Mouse (Mus musculus) forelimb bud, embryonic 11.5 days (tissue): ENCODE data around the gene Plxnd1.

ENCODE experiments used
- DNase-seq: peaks from one replicate; pipeline ENCODE4 v3.0.0-alpha.2; 2012; ENCODE audit warnings: low read depth, low spot score

Gene Plxnd1

DNA sequence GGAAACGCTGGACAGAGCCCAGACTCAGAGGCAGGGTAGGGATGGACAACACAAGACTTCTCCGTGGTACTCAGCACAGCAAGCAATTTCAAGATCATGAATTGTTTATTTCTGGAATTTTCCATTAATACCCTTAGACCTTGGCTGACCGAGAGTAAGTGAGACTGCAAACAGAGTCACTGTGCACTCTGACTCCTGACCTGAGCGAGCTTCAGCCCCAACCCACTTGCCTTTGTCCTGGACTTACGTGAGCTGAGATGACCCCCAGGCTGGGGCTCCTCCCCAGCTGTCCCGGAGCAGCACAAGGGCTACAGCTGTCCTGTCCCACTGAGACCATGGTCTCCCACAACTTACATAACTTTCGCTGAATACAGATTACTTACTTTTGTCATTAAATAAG, 11.9 kb downstream of the Plxnd1 start:
- DNase-seq, result no peak

DNA sequence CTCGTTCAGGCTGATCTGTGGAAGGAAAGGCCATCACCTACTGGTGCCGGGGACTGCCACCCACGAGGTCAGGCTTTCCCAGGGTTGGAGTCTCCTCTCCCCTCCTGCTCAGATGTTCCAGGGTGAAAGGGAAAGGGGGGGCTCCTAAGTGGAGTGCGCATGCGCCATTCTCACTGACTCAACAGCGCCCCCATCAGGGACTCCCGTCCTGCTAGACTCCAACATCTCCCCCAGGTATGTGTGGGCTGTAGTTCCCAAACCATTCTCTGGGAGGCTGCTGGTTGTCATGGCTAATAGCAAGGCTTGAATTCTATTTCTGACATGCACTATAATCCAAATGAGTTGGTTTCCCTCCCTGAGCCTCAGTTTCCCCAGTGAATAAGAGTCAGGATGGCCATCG, 16.2 kb downstream of the Plxnd1 start:
- DNase-seq, result no peak

GRCm38 (mm10) chr6:115977810-115978209, 17.0 kb downstream of the Plxnd1 start:
- no peak for DNase-seq

DNA sequence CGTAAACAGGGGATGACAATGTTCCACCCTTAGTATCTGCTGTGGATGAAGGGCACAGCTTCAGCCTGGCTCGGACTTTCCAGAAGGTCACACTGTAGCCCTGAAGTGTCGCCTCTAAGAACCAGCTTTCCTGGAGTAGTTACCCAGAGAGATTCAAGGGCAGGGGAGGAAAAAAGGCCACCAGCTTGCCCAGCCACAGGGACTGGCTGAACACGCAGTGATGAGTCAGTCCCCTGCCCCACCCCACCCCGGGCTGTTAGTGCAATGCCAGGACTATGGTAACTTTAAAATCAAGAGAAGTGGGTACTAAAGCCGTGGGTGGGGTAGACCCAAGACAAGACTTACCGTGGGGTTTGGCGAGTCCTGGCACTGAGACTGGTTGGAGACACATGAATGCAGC, 19.2 kb downstream of the Plxnd1 start:
- no peak for DNase-seq

GRCm38 (mm10) chr6:115973881-115974662, 20.7 kb downstream of the Plxnd1 start:
- no peak for DNase-seq

- no peak for DNase-seq
Observed at GRCm38 (mm10) chr6:115973139-115973875, 21.5 kb downstream of the Plxnd1 start.

DNA sequence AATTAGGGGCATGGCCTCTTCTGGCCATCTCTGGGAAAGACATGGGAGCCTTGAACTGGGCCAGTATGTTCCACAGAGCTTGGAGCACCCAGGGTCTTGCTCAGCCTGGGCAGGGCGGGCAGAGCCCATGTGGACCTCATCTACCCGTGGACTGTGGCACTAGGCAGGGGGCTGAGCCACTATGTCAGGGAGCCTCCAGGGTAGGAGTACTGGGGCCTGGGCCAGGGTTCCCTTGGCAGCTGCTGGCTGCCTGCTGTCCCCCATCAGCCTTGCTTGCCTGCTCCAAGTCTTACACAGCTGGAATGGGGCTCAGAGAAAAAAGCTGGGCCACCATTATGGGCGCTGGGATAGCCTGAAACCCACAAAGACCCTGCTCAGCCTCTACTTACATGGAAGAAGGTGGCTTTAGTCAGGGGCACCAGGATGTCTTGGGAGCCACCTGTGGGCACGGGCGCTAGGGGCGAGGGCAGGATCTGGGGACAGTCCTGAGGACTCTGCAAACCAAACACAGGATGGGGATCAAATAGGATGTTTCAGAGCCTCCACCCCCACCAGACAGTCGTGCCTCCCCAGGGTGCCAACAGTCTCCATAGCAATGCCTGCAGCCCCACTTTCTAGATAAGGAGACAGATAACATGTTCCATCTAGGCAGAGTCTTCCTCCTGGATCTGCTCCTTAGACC, 22.6 kb downstream of the Plxnd1 start:
- no peak for DNase-seq

DNA sequence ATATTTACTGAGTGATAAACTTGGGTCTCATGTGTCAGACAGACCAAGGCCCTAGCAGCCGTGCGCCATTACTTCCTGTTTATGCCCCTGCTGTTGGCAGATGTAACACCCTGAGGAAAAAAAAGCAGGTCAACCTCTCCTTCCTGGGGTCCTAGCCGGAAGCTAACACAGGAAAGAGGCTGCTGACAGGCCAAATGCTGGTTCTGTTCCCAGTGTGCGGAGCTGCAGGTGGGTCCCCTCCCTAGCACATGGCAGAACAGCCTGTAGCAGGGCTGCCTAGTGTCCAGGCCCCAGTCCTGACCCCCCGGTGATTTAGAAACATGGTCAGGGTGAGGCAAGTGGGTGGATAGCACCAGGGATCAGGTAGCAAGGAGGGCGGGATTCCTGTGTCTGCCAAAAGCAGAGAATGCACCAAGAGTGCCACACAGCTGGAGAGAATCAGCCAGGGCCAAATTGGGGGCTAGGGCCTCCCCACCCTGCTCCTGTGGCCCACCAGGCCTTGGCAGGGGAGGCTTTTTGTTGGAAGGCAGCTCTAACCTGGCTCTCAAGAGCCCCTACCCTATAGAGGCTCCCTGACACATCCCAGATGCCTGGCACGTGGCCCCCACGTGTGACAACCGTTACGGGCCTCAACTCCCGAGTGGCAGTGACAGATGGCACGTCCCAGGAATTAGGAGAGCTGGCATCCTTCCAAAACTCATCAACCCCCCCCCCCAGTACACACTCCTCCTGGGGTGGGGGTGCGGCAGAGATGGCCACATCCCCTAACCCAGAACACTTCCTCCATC, 23.3 kb downstream of the Plxnd1 start:
- no peak for DNase-seq

DNA sequence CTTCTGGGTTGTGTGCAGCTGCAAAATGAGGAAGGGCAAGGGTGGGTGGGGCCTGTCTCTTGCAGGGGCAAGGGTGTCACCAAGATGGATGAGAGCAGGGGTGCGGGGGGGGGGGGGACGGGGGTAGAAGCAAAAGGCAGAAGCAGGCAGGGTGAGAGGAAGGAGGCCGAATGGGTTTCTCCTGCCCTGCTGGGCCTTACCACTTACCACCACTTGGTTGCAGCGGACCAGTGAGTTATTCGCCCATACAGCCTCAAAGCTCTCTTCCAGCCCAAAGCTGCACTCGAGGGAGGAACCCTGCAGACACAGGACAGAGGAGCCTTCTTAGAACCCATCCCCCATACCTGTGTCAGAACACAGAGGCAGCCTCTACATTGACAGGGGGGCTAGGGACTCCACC, 24.9 kb downstream of the Plxnd1 start:
- DNase-seq, result no peak

DNA sequence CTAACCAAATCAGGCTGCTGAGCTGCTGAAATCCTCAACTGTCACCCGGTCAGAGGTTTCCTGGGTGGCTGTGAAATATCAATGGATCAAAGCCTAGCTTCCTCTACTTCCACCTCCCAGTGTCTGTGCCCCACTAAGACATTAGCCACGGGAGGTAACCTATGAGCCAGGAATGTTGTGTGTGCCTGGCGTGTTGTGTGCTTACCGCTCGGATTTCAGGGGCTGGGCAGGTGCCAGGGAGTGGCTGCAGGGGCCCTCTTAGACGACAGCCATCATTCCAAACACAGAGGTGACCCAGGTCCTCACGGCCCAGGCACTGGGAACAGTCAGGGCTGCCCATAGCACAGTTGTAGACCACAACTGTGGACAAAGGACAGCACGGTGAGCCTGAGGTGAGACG, 25.7 kb downstream of the Plxnd1 start:
- no peak for DNase-seq

DNA sequence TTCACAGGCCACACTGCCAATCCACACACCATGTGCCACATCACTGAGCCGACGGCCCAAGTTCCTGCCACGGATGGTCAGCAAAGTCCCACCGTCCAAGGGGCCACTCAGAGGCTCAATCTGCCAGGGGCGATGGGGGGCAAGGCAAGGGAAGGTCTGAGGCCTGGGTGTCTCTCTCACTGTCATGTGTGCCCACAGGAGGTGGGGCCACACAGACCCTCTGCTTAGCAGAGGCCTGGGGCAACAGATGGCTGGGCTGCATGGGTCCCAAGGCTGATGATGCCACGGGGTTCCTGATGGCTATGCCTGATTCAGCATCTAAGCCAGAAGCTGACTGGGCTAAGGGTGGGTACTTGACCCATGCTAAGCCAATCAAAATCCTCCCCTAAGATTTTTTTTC, 26.1 kb downstream of the Plxnd1 start:
- no peak for DNase-seq

DNA sequence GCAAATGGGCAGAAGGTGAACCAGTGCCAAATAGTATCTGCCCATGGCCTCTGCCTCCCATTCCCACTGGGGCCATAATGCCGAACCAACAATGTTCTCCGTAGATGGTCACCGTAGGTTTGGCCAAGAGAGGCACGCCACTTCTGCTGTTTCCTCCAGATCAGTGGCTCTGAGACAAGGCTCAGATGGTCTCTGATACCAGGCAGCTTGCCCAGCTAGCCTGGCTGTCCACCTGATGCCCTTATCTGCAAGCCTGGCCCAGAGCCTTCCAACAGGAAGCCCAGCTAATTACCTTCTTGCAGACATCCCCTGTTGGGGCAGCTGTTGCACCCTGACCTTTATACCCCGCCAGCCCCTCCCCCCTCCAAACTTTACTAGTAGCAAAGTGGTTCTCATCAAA, 26.7 kb downstream of the Plxnd1 start:
- no peak for DNase-seq

DNA sequence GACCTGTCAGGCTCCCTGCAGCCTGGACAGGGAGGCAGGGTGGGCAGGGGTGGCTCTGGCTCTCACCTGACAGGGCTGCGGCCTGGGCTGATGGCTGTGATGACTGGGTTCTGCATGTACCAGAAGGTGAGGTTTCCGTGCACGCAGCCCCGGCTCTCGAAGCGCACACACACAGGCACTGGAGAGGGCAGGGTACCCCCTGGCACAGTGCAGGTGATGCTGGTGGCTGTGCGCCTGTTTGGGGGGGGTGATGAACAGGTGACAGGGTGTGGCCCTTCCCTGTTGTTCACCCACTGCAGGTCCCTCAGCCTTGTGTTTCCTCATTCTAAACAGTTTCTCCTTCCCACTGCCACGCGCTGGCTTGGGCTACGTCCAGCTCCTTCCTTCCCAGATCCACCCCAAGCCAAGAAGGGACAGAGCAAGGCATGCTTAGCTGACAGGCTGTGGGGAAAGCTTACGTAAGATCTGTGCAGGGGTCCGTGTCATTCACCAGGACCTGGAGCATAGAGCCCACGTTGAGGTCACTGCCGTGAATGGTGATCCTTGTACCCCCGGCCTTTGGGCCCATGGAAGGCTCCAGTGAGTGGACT, 27.4 kb downstream of the Plxnd1 start:
- DNase-seq, result no peak

- no peak for DNase-seq
Observed at GRCm38 (mm10) chr6:115966227-115966966, 28.4 kb downstream of the Plxnd1 start.

DNA sequence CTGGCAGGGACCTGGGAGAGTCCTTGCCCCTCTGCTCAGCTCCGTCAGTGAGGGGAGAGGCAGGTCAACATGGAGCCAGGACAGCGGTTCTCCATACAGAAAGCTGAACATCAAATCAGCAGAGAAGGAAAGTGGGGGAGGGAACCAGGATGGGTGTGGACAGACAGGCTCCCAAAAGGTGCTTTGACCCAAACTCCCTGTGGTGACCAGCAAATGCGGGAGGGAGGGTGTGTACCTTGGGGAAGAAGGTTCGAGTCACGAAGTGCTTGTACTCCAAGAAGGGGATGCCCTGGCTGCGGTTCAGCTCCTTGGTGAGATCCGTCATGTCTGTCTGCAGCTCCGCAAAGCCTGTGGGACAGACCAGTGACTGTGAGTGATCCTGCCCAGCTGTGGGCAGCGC, 31.1 kb downstream of the Plxnd1 start:
- no peak for DNase-seq

GRCm38 (mm10) chr6:115962439-115963085, 32.2 kb downstream of the Plxnd1 start:
- no peak for DNase-seq

- DNase-seq, result no peak
Observed at GRCm38 (mm10) chr6:115961743-115962142, 33.1 kb downstream of the Plxnd1 start.

DNA sequence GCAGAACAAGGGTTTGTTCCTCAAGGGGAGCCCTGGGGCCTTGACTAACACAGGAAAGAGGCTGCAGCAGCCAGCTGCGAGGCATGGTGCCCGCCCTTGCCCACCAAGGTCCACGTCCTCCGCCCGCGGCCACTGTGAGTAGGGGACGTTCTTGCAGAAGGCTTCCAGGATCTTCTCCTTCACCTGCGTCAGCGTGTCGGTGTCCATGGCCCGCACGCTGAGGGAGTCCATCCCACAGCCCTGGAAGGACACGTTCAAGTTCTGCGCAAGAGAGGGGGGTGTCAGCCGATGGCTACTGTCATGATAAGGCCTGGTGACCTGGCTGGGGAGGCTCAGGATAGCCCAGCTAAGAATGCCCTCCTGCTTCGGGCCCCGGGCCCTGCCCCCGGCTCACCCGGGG, 34.5 kb downstream of the Plxnd1 start:
- DNase-seq, result no peak

DNA sequence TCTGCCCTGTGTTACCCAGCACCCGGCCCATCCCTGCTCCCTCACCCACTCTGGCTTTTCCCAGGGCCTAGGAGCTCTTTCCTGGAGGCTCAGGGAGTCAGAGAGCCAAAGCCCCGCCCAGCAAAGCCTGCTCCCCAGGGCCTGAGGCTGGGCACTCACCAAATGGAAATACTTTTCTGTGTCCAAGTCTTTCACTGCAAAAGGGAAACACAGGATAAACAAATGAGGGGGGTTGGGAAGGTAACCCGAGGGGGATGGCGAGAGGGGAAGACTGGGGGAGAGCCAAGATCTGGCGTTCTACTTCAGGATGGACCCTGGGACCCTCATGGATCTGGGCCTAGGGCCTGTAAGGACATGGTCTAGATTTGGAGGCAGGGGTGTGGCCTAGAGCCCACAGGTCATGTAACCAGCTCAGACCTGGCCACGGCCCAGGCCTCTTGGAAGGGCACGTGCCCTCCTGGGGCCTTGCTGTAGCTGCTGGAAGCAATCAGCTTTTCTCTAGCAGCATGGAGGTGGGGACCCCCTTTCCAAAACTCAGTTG, 35.6 kb downstream of the Plxnd1 start:
- no peak for DNase-seq

- DNase-seq, result no peak
Observed at GRCm38 (mm10) chr6:115958445-115958844, 36.4 kb downstream of the Plxnd1 start.
